Mouse (Mus musculus): ENCODE results near the gene Acot5.

DNA sequence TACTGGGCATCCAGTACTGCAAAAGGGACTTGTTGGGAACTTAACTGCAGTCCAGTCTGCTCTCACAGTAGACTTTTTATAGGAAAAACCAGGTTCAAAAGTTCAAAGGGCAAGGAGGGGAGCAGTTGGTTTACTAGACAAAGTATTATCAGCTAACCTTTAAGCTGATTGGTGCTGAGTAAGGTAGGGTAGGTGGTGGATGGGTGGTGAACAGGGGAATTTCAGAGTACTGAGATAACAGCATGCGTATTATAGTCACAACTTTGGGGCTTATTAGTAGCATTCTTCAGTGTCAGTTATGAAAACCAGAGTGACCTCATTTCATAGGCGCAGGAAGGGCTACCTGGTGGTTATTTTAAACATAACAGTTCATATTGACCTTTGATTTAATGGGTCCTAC, 30.5 kb downstream of the Acot5 start:
- no peak for TF ChIP-seq CTCF (IDR thresholded peaks at IDR 0.05; ENCODE audit: borderline replicate concordance, insufficient read depth, low read length)
- no peak for TF ChIP-seq POLR2A (IDR thresholded peaks at IDR 0.05; ENCODE audit: low read depth, low read length)

Measured in embryonic fibroblast, embryonic 13.5 days (primary cell).